Mouse (Mus musculus) kidney, adult 2 months (tissue): ENCODE results near the gene Gba.

Experiments
- CTCF ChIP-seq: fragments of 200-500 bp; conservative IDR thresholded peaks from 2 replicates; pipeline ENCODE4 v1.5.1; 2011; ENCODE audit warnings: low read depth, mild to moderate bottlenecking, control low read depth, low read length, moderate library complexity, mixed read lengths; ENCODE audit not compliant: insufficient read depth, insufficient read length
- POLR2A ChIP-seq: fragments of 200-500 bp; IDR thresholded peaks from one replicate; pipeline ENCODE4 v1.6.1; 2011; ENCODE audit warnings: low read depth, low read length, control low read depth

- no peak for TF ChIP-seq CTCF
- no peak for TF ChIP-seq POLR2A
Measured at GRCm38 (mm10) chr3:89188478-89188875, 14.3 kb upstream of the Gba start.
